Mouse (Mus musculus): ENCODE results near the gene Rnf103. TPM values are rescaled to one million over a fixed set of nuclear protein-coding genes. Genes with fewer than 3 reads are reported as not detected.
A peak's percentile ranks its signal among the peaks of the same experiment; 100 is the strongest.

The Rnf103 gene
- polyA plus RNA-seq, 1 experiment = 4.5 TPM

GRCm38 (mm10) chr6:71530176-71530575 is 36.5 kb downstream of the Rnf103 start:
- Histone ChIP-seq H3K36me3 (ENCODE audit: control insufficient read depth, insufficient read depth) (no peaks in the 10 kb centered on the region), H3ac (ENCODE audit: control insufficient read depth, insufficient read length, low read depth) (no peak overlapping the region), H3K27me3 (ENCODE audit: control insufficient read depth, insufficient read depth, insufficient read length) (no peaks in the 10 kb centered on the region), H3K79me3 (ENCODE audit: low read depth) (no peaks in the 10 kb centered on the region), H3K4me3 (ENCODE audit: insufficient read depth, poor library complexity, severe bottlenecking) (no peak overlapping the region), H3K79me2 (ENCODE audit: control insufficient read depth, insufficient read depth) (no peaks in the 10 kb centered on the region)
- no peak for TF ChIP-seq MAX (IDR thresholded peaks at IDR 0.05)
- no peak for TF ChIP-seq MYOG (IDR thresholded peaks at IDR 0.05; ENCODE audit: control insufficient read depth, extremely low read depth, insufficient read length)
- no peak for TF ChIP-seq CEBPB (IDR thresholded peaks at IDR 0.05; ENCODE audit: low read depth)
- no peak for TF ChIP-seq FOSL1 (IDR thresholded peaks at IDR 0.05; ENCODE audit: insufficient read depth, low read length, poor library complexity, severe bottlenecking)
- TF ChIP-seq USF1 (IDR thresholded peaks at IDR 0.05; ENCODE audit: low read depth) = no peak
- no peak for TF ChIP-seq CTCF (IDR thresholded peaks at IDR 0.05; ENCODE audit: control insufficient read depth, insufficient read depth, insufficient read length)
- no peak for TF ChIP-seq MYOD1 (IDR thresholded peaks at IDR 0.05; ENCODE audit: control insufficient read depth, insufficient read length, low read depth)

GRCm38 (mm10) chr6:71537286-71537685 is 43.6 kb downstream of the Rnf103 start:
- Histone ChIP-seq H3K4me3 (ENCODE audit: insufficient read depth, poor library complexity, severe bottlenecking) (no peak overlapping the region), H3K79me2 (ENCODE audit: control insufficient read depth, insufficient read depth) (no peaks in the 10 kb centered on the region), H3K79me3 (ENCODE audit: low read depth) (no peaks in the 10 kb centered on the region), H3K36me3 (ENCODE audit: control insufficient read depth, insufficient read depth) (no peaks in the 10 kb centered on the region), H3ac (ENCODE audit: control insufficient read depth, insufficient read length, low read depth) (no peak overlapping the region), H3K27me3 (ENCODE audit: control insufficient read depth, insufficient read depth, insufficient read length) (no peaks in the 10 kb centered on the region)
- TF ChIP-seq MYOD1 (IDR thresholded peaks at IDR 0.05; ENCODE audit: control insufficient read depth, insufficient read length, low read depth) (no peak), FOSL1 (IDR thresholded peaks at IDR 0.05; ENCODE audit: insufficient read depth, low read length, poor library complexity, severe bottlenecking) (no peak), MYOG (IDR thresholded peaks at IDR 0.05; ENCODE audit: control insufficient read depth, extremely low read depth, insufficient read length) (no peak), CTCF (IDR thresholded peaks at IDR 0.05; ENCODE audit: control insufficient read depth, insufficient read depth, insufficient read length) (no peak), USF1 (IDR thresholded peaks at IDR 0.05; ENCODE audit: low read depth) (no peak), MAX (IDR thresholded peaks at IDR 0.05) (no peak), CEBPB (IDR thresholded peaks at IDR 0.05; ENCODE audit: low read depth) (no peak)

- Histone ChIP-seq H3K79me2 (ENCODE audit: control insufficient read depth, insufficient read depth) (peaks cover 47% of the 10 kb centered on the region), H3K36me3 (ENCODE audit: control insufficient read depth, insufficient read depth) (no peaks in the 10 kb centered on the region), H3K79me3 (ENCODE audit: low read depth) (peaks cover 23% of the 10 kb centered on the region), H3ac (ENCODE audit: control insufficient read depth, insufficient read length, low read depth) (peak within 1 kb of the TSS; percentile 87), H3K27me3 (ENCODE audit: control insufficient read depth, insufficient read depth, insufficient read length) (no peaks in the 10 kb centered on the region), H3K4me3 (ENCODE audit: insufficient read depth, poor library complexity, severe bottlenecking) (peak within 1 kb of the TSS; percentile 89)
- no peak for TF ChIP-seq MYOD1 (IDR thresholded peaks at IDR 0.05; ENCODE audit: control insufficient read depth, insufficient read length, low read depth)
- TF ChIP-seq MAX (IDR thresholded peaks at IDR 0.05) = peak; percentile 32
- no peak for TF ChIP-seq MYOG (IDR thresholded peaks at IDR 0.05; ENCODE audit: control insufficient read depth, extremely low read depth, insufficient read length)
Measured at GRCm38 (mm10) chr6:71543686-71544499, 50.2 kb downstream of the Rnf103 start, which contains the start of gene Chmp3. Chmp3 (plus strand) TSS chr6:71543797.

GRCm38 (mm10) chr6:71555507-71555951 is 61.8 kb downstream of the Rnf103 start:
- no peak overlapping the region for H3K4me3 ChIP-seq (ENCODE audit: insufficient read depth, poor library complexity, severe bottlenecking)
- peaks cover 10% of the 10 kb centered on the region for H3K79me2 ChIP-seq (ENCODE audit: control insufficient read depth, insufficient read depth)
- H3K27me3 ChIP-seq (ENCODE audit: control insufficient read depth, insufficient read depth, insufficient read length) = no peaks in the 10 kb centered on the region
- H3K36me3 ChIP-seq (ENCODE audit: control insufficient read depth, insufficient read depth) = peaks cover 19% of the 10 kb centered on the region
- no peaks in the 10 kb centered on the region for H3K79me3 ChIP-seq (ENCODE audit: low read depth)
- no peak for TF ChIP-seq CEBPB (IDR thresholded peaks at IDR 0.05; ENCODE audit: low read depth)
- no peak for TF ChIP-seq USF1 (IDR thresholded peaks at IDR 0.05; ENCODE audit: low read depth)
- no peak for TF ChIP-seq MAX (IDR thresholded peaks at IDR 0.05)
- no peak for TF ChIP-seq FOSL1 (IDR thresholded peaks at IDR 0.05; ENCODE audit: insufficient read depth, low read length, poor library complexity, severe bottlenecking)
- TF ChIP-seq CTCF (IDR thresholded peaks at IDR 0.05; ENCODE audit: control insufficient read depth, insufficient read depth, insufficient read length) = no peak
- TF ChIP-seq MYOD1 (IDR thresholded peaks at IDR 0.05; ENCODE audit: control insufficient read depth, insufficient read length, low read depth) = no peak
- TF ChIP-seq MYOG (IDR thresholded peaks at IDR 0.05; ENCODE audit: control insufficient read depth, extremely low read depth, insufficient read length) = no peak
- no peak overlapping the region for H3ac ChIP-seq (ENCODE audit: control insufficient read depth, insufficient read length, low read depth)

- peaks cover 3% of the 10 kb centered on the region for H3K79me2 ChIP-seq (ENCODE audit: control insufficient read depth, insufficient read depth)
- H3K36me3 ChIP-seq (ENCODE audit: control insufficient read depth, insufficient read depth) = peaks cover 28% of the 10 kb centered on the region
- H3K79me3 ChIP-seq (ENCODE audit: low read depth) = no peaks in the 10 kb centered on the region
- H3K27me3 ChIP-seq (ENCODE audit: control insufficient read depth, insufficient read depth, insufficient read length) = no peaks in the 10 kb centered on the region
- no peak overlapping the region for H3K4me3 ChIP-seq (ENCODE audit: insufficient read depth, poor library complexity, severe bottlenecking)
- no peak overlapping the region for H3ac ChIP-seq (ENCODE audit: control insufficient read depth, insufficient read length, low read depth)
- no peak for TF ChIP-seq MYOD1 (IDR thresholded peaks at IDR 0.05; ENCODE audit: control insufficient read depth, insufficient read length, low read depth)
- TF ChIP-seq CEBPB (IDR thresholded peaks at IDR 0.05; ENCODE audit: low read depth) = no peak
- no peak for TF ChIP-seq FOSL1 (IDR thresholded peaks at IDR 0.05; ENCODE audit: insufficient read depth, low read length, poor library complexity, severe bottlenecking)
- no peak for TF ChIP-seq MAX (IDR thresholded peaks at IDR 0.05)
- TF ChIP-seq MYOG (IDR thresholded peaks at IDR 0.05; ENCODE audit: control insufficient read depth, extremely low read depth, insufficient read length) = no peak
Measured at GRCm38 (mm10) chr6:71556826-71557225, 63.1 kb downstream of the Rnf103 start.

Other genes starting within 250 kb of the Rnf103 start
- 11.5 TPM for gene Krcc1, start 222.2 kb upstream of the Rnf103 start, polyA plus RNA-seq (2012; fragmentation: generic; extraction: Trizol)
- 7.1 TPM for gene Smyd1, start 171.7 kb upstream of the Rnf103 start, polyA plus RNA-seq (2012; fragmentation: generic; extraction: Trizol)
- gene Cd8b1, start 171.1 kb upstream of the Rnf103 start, polyA plus RNA-seq (2012; fragmentation: generic; extraction: Trizol) = not detected
- gene Cd8a, start 120.5 kb upstream of the Rnf103 start, polyA plus RNA-seq (2012; fragmentation: generic; extraction: Trizol) = not detected
- 4.0 TPM for gene Rmnd5a, start 53.3 kb upstream of the Rnf103 start, polyA plus RNA-seq (2012; fragmentation: generic; extraction: Trizol)
- gene Chmp3, start 49.9 kb downstream of the Rnf103 start, polyA plus RNA-seq (2012; fragmentation: generic; extraction: Trizol) = 51.7 TPM
- gene Kdm3a, start 139.1 kb downstream of the Rnf103 start, polyA plus RNA-seq (2012; fragmentation: generic; extraction: Trizol) = 4.9 TPM
- gene Reep1, start 213.7 kb downstream of the Rnf103 start, polyA plus RNA-seq (2012; fragmentation: generic; extraction: Trizol) = 0.14 TPM